Mouse (Mus musculus): ENCODE results near the gene Rab36. TPM values are rescaled to one million over a fixed set of nuclear protein-coding genes. Genes with fewer than 3 reads are reported as not detected.

Gene Rab36
- polyA plus RNA-seq, 1 experiment = 20.4 TPM

- 88% methylated on average over 14 of the region's 14 CpGs for WGBS
- no peak for DNase-seq
- H3K4me3 ChIP-seq (replicated peaks; ENCODE audit: insufficient read depth, low read depth, low read length) = no peak overlapping the region
- TF ChIP-seq POLR2A (IDR thresholded peaks at IDR 0.05; ENCODE audit: borderline replicate concordance, insufficient read depth, low read length) (no peak), CTCF (IDR thresholded peaks at IDR 0.05; ENCODE audit: borderline replicate concordance, insufficient read depth, low read depth, low read length) (no peak)
- no peak overlapping the region for H3K27ac ChIP-seq (ENCODE audit: insufficient read depth, low read length)
- H3K4me1 ChIP-seq (ENCODE audit: control insufficient read depth, insufficient read depth, low read length) = peaks cover 16% of the 10 kb centered on the region; the same call in 1 of the 2 replicates
- no peaks in the 10 kb centered on the region for H3K27me3 ChIP-seq (ENCODE audit: control insufficient read depth, insufficient read depth, low read length)
Measured at GRCm38 (mm10) chr10:75078174-75079128, 41.6 kb downstream of the Rab36 start.

DNA sequence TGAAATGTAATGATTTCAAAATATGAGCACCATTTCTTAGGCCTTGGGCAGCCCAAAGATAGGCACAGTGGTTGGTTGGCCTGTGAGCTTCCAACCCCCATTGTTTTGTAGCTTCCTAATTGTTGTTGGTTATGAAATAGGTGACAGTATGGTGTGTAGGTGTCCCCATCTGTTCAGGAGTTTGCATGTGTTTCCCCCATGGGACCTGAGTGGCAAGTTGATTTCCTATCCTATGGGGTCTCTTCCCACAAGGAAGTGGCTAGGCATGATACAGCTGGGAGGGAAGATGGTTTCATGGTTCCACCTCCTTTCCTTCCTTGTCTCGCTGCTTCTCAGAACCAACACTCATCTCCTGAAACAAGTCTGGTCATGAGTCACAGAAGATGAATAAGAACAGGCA, 48.5 kb downstream of the Rab36 start:
- 72% methylated on average over 1 of the region's 1 CpGs for WGBS
- TF ChIP-seq POLR2A (IDR thresholded peaks at IDR 0.05; ENCODE audit: borderline replicate concordance, insufficient read depth, low read length) = no peak
- TF ChIP-seq CTCF (IDR thresholded peaks at IDR 0.05; ENCODE audit: borderline replicate concordance, insufficient read depth, low read depth, low read length) = no peak

GRCm38 (mm10) chr10:75088471-75088870, 51.6 kb downstream of the Rab36 start:
- no peak for DNase-seq
- no peak overlapping the region for H3K4me3 ChIP-seq (replicated peaks; ENCODE audit: insufficient read depth, low read depth, low read length)
- no peaks in the 10 kb centered on the region for H3K27me3 ChIP-seq (ENCODE audit: control insufficient read depth, insufficient read depth, low read length)
- H3K4me1 ChIP-seq (ENCODE audit: control insufficient read depth, insufficient read depth, low read length) = peaks cover 6% of the 10 kb centered on the region
- H3K27ac ChIP-seq (ENCODE audit: insufficient read depth, low read length) = no peak overlapping the region
- 87% methylated on average over 4 of the region's 4 CpGs for WGBS
- TF ChIP-seq CTCF (IDR thresholded peaks at IDR 0.05; ENCODE audit: borderline replicate concordance, insufficient read depth, low read depth, low read length) = no peak
- no peak for TF ChIP-seq POLR2A (IDR thresholded peaks at IDR 0.05; ENCODE audit: borderline replicate concordance, insufficient read depth, low read length)

More for the DNA sequence above, 48.5 kb downstream of the Rab36 start:
- H3K4me3 ChIP-seq (replicated peaks; ENCODE audit: insufficient read depth, low read depth, low read length) = no peak overlapping the region
- no peaks in the 10 kb centered on the region for H3K27me3 ChIP-seq (ENCODE audit: control insufficient read depth, insufficient read depth, low read length)
- H3K4me1 ChIP-seq (ENCODE audit: control insufficient read depth, insufficient read depth, low read length) = no peaks in the 10 kb centered on the region
- no peak overlapping the region for H3K27ac ChIP-seq (ENCODE audit: insufficient read depth, low read length)
- DNase-seq = no peak

DNA sequence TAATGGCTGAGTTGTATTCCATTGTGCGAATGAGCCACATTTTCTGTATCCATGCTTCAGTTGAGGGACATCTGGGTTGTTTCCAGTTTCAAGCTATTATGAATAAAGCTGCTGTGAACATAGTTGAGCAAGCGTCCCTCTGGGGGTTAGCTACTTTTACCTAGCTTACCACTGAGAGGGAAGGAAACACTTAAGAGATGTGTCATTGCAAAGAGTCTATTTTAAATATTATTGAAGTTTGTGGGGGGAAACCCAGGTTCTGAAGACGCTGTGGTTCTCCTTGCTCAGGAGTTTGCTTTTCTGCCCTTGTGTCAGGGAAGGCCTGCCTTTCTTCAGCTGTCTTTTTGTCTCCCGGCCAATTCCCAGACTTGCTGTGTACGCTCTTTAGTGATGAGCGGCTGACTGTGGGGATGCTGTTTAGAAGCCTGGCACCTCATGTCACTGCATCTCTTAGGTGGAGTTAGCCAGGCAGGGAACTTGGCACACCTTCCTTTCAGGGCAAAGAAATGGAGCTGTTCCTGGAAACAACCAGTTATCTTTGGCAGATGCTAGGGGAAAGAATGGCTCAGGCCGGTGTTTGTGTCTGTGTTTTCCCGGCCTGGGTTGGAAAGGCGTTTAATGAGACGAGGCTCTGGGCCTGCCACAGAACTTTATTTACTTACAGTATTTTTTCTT, 54.8 kb downstream of the Rab36 start:
- DNase-seq = peak; percentile 60 to 85
- no peak overlapping the region for H3K4me3 ChIP-seq (replicated peaks; ENCODE audit: insufficient read depth, low read depth, low read length)
- H3K27me3 ChIP-seq (ENCODE audit: control insufficient read depth, insufficient read depth, low read length) = no peaks in the 10 kb centered on the region
- peaks cover 8% of the 10 kb centered on the region for H3K4me1 ChIP-seq (ENCODE audit: control insufficient read depth, insufficient read depth, low read length)
- TF ChIP-seq POLR2A (IDR thresholded peaks at IDR 0.05; ENCODE audit: borderline replicate concordance, insufficient read depth, low read length) (no peak), CTCF (IDR thresholded peaks at IDR 0.05; ENCODE audit: borderline replicate concordance, insufficient read depth, low read depth, low read length) (no peak)
- 0 out of 2 replicates have a peak overlapping the region, but pooled peaks have one; percentile 3 for H3K27ac ChIP-seq (ENCODE audit: insufficient read depth, low read length)
- 16% methylated on average over 10 of the region's 10 CpGs for WGBS

- Histone ChIP-seq H3K4me1 (ENCODE audit: control insufficient read depth, insufficient read depth, low read length) (peaks cover 19% of the 10 kb centered on the region), H3K4me3 (replicated peaks; ENCODE audit: insufficient read depth, low read depth, low read length) (no peak overlapping the region), H3K27me3 (ENCODE audit: control insufficient read depth, insufficient read depth, low read length) (no peaks in the 10 kb centered on the region), H3K27ac (ENCODE audit: insufficient read depth, low read length) (no peak overlapping the region)
- TF ChIP-seq POLR2A (IDR thresholded peaks at IDR 0.05; ENCODE audit: borderline replicate concordance, insufficient read depth, low read length) = no peak
- no peak for TF ChIP-seq CTCF (IDR thresholded peaks at IDR 0.05; ENCODE audit: borderline replicate concordance, insufficient read depth, low read depth, low read length)
- 88% methylated on average over 22 of the region's 22 CpGs for WGBS
- no peak for DNase-seq
Measured at GRCm38 (mm10) chr10:75093252-75093987, 56.6 kb downstream of the Rab36 start.

- H3K27ac ChIP-seq (ENCODE audit: insufficient read depth, low read length) = no peak overlapping the region
- H3K27me3 ChIP-seq (ENCODE audit: control insufficient read depth, insufficient read depth, low read length) = no peaks in the 10 kb centered on the region
- TF ChIP-seq CTCF (IDR thresholded peaks at IDR 0.05; ENCODE audit: borderline replicate concordance, insufficient read depth, low read depth, low read length) = no peak
- no peak for TF ChIP-seq POLR2A (IDR thresholded peaks at IDR 0.05; ENCODE audit: borderline replicate concordance, insufficient read depth, low read length)
- peaks cover 28% of the 10 kb centered on the region for H3K4me1 ChIP-seq (ENCODE audit: control insufficient read depth, insufficient read depth, low read length)
- 100% methylated on average over 1 of the region's 1 CpGs for WGBS
- no peak overlapping the region for H3K4me3 ChIP-seq (replicated peaks; ENCODE audit: insufficient read depth, low read depth, low read length)
- no peak for DNase-seq
Measured at GRCm38 (mm10) chr10:75094338-75094737, 57.5 kb downstream of the Rab36 start.

GRCm38 (mm10) chr10:75095216-75095615, 58.4 kb downstream of the Rab36 start:
- H3K27ac ChIP-seq (ENCODE audit: insufficient read depth, low read length) = no peak overlapping the region
- H3K4me1 ChIP-seq (ENCODE audit: control insufficient read depth, insufficient read depth, low read length) = peaks cover 35% of the 10 kb centered on the region
- WGBS = 92% methylated on average over 7 of the region's 7 CpGs
- no peak for DNase-seq
- no peak for TF ChIP-seq POLR2A (IDR thresholded peaks at IDR 0.05; ENCODE audit: borderline replicate concordance, insufficient read depth, low read length)
- no peak for TF ChIP-seq CTCF (IDR thresholded peaks at IDR 0.05; ENCODE audit: borderline replicate concordance, insufficient read depth, low read depth, low read length)
- no peaks in the 10 kb centered on the region for H3K27me3 ChIP-seq (ENCODE audit: control insufficient read depth, insufficient read depth, low read length)
- no peak overlapping the region for H3K4me3 ChIP-seq (replicated peaks; ENCODE audit: insufficient read depth, low read depth, low read length)

Measured in cerebellum, adult 2 months (tissue).